Mouse (Mus musculus): ENCODE results near the gene Dhcr24. TPM values are rescaled to one million over a fixed set of nuclear protein-coding genes. Genes with fewer than 3 reads are reported as not detected.
A peak's percentile ranks its signal among the peaks of the same experiment; 100 is the strongest.

The Dhcr24 gene
- polyA plus RNA-seq (2012; ENCODE audit: insufficient read depth, insufficient read length, missing spikeins): 16.5 and 17.1 TPM in 2 replicates

- Histone ChIP-seq H3K4me3 (ENCODE audit: insufficient read depth, low read length) (peak within 1 kb of the TSS; percentile 83), H3K27ac (ENCODE audit: insufficient read depth, low read depth, low read length) (peak within 1 kb of the TSS; percentile 37), H3K4me1 (ENCODE audit: control insufficient read depth, insufficient read depth, low read length) (peaks cover 23% of the 10 kb centered on the region)
- TF ChIP-seq POLR2A (IDR thresholded peaks at IDR 0.05; ENCODE audit: borderline replicate concordance, low read depth, low read length): no peak
- TF ChIP-seq CTCF (IDR thresholded peaks at IDR 0.05; ENCODE audit: low read depth, low read length): no peak
Measured at GRCm38 (mm10) chr4:106560846-106561781, at the start of gene Dhcr24. Gene Dhcr24 (plus strand): TSS chr4:106561038.

- H3K4me3 ChIP-seq (ENCODE audit: insufficient read depth, low read length): no peak overlapping the region
- H3K4me1 ChIP-seq (ENCODE audit: control insufficient read depth, insufficient read depth, low read length): no peaks in the 10 kb centered on the region
- TF ChIP-seq CTCF (IDR thresholded peaks at IDR 0.05; ENCODE audit: low read depth, low read length): no peak
- no peak for TF ChIP-seq POLR2A (IDR thresholded peaks at IDR 0.05; ENCODE audit: borderline replicate concordance, low read depth, low read length)
- H3K27ac ChIP-seq (ENCODE audit: insufficient read depth, low read depth, low read length): no peak overlapping the region
Measured at GRCm38 (mm10) chr4:106514606-106515005, 46.2 kb upstream of the Dhcr24 start.

- Histone ChIP-seq H3K27ac (ENCODE audit: insufficient read depth, low read depth, low read length) (no peak overlapping the region), H3K4me1 (ENCODE audit: control insufficient read depth, insufficient read depth, low read length) (no peaks in the 10 kb centered on the region), H3K4me3 (ENCODE audit: insufficient read depth, low read length) (no peak overlapping the region)
- TF ChIP-seq CTCF (IDR thresholded peaks at IDR 0.05; ENCODE audit: low read depth, low read length): no peak
- TF ChIP-seq POLR2A (IDR thresholded peaks at IDR 0.05; ENCODE audit: borderline replicate concordance, low read depth, low read length): no peak
Measured at GRCm38 (mm10) chr4:106522547-106522946, 38.3 kb upstream of the Dhcr24 start.

- no peaks in the 10 kb centered on the region for H3K4me1 ChIP-seq (ENCODE audit: control insufficient read depth, insufficient read depth, low read length)
- no peak overlapping the region for H3K27ac ChIP-seq (ENCODE audit: insufficient read depth, low read depth, low read length)
- TF ChIP-seq CTCF (IDR thresholded peaks at IDR 0.05; ENCODE audit: low read depth, low read length) (no peak), POLR2A (IDR thresholded peaks at IDR 0.05; ENCODE audit: borderline replicate concordance, low read depth, low read length) (no peak)
- no peak overlapping the region for H3K4me3 ChIP-seq (ENCODE audit: insufficient read depth, low read length)
Measured at GRCm38 (mm10) chr4:106524131-106524530, 36.7 kb upstream of the Dhcr24 start.

- Histone ChIP-seq H3K27ac (ENCODE audit: insufficient read depth, low read depth, low read length) (no peak overlapping the region), H3K4me3 (ENCODE audit: insufficient read depth, low read length) (no peak overlapping the region), H3K4me1 (ENCODE audit: control insufficient read depth, insufficient read depth, low read length) (no peaks in the 10 kb centered on the region)
- TF ChIP-seq CTCF (IDR thresholded peaks at IDR 0.05; ENCODE audit: low read depth, low read length): no peak
- TF ChIP-seq POLR2A (IDR thresholded peaks at IDR 0.05; ENCODE audit: borderline replicate concordance, low read depth, low read length): no peak
Measured at GRCm38 (mm10) chr4:106525001-106525400, 35.8 kb upstream of the Dhcr24 start.

GRCm38 (mm10) chr4:106527856-106528547 lies 32.8 kb upstream of the Dhcr24 start:
- Histone ChIP-seq H3K4me1 (ENCODE audit: control insufficient read depth, insufficient read depth, low read length) (no peaks in the 10 kb centered on the region), H3K4me3 (ENCODE audit: insufficient read depth, low read length) (no peak overlapping the region), H3K27ac (ENCODE audit: insufficient read depth, low read depth, low read length) (no peak overlapping the region)
- TF ChIP-seq CTCF (IDR thresholded peaks at IDR 0.05; ENCODE audit: low read depth, low read length) (no peak), POLR2A (IDR thresholded peaks at IDR 0.05; ENCODE audit: borderline replicate concordance, low read depth, low read length) (no peak)

- Histone ChIP-seq H3K4me1 (ENCODE audit: control insufficient read depth, insufficient read depth, low read length) (no peaks in the 10 kb centered on the region), H3K4me3 (ENCODE audit: insufficient read depth, low read length) (no peak overlapping the region), H3K27ac (ENCODE audit: insufficient read depth, low read depth, low read length) (no peak overlapping the region)
- no peak for TF ChIP-seq POLR2A (IDR thresholded peaks at IDR 0.05; ENCODE audit: borderline replicate concordance, low read depth, low read length)
- TF ChIP-seq CTCF (IDR thresholded peaks at IDR 0.05; ENCODE audit: low read depth, low read length): peak; percentile 99
Measured at GRCm38 (mm10) chr4:106529375-106530112, 31.3 kb upstream of the Dhcr24 start.

GRCm38 (mm10) chr4:106530113-106530482 lies 30.7 kb upstream of the Dhcr24 start:
- Histone ChIP-seq H3K4me1 (ENCODE audit: control insufficient read depth, insufficient read depth, low read length) (no peaks in the 10 kb centered on the region), H3K4me3 (ENCODE audit: insufficient read depth, low read length) (no peak overlapping the region), H3K27ac (ENCODE audit: insufficient read depth, low read depth, low read length) (no peak overlapping the region)
- TF ChIP-seq POLR2A (IDR thresholded peaks at IDR 0.05; ENCODE audit: borderline replicate concordance, low read depth, low read length): no peak
- no peak for TF ChIP-seq CTCF (IDR thresholded peaks at IDR 0.05; ENCODE audit: low read depth, low read length)

GRCm38 (mm10) chr4:106533421-106534080 lies 27.3 kb upstream of the Dhcr24 start:
- no peak for TF ChIP-seq CTCF (IDR thresholded peaks at IDR 0.05; ENCODE audit: low read depth, low read length)
- no peak for TF ChIP-seq POLR2A (IDR thresholded peaks at IDR 0.05; ENCODE audit: borderline replicate concordance, low read depth, low read length)
- Histone ChIP-seq H3K27ac (ENCODE audit: insufficient read depth, low read depth, low read length) (no peak overlapping the region), H3K4me1 (ENCODE audit: control insufficient read depth, insufficient read depth, low read length) (no peaks in the 10 kb centered on the region), H3K4me3 (ENCODE audit: insufficient read depth, low read length) (no peak overlapping the region)
